Mouse (Mus musculus) intestine, postnatal 0 days (tissue): ENCODE data around the gene Pcdh11x. TPM values are rescaled to one million over a fixed set of nuclear protein-coding genes. Genes with fewer than 3 reads are reported as not detected.
"Not testable (repeated sequence)": the region's sequence is repeated elsewhere in the genome, so short reads cannot be mapped to it uniquely, and the experiment has no call there.

Source experiments
- ATAC-seq: fragments of 200-750 bp; cut with Nextera tagmentation; 2 replicates; pipeline ENCODE4 v1.8.0; 2017; ENCODE audit warnings: mild to moderate bottlenecking, moderate TSS enrichment, moderate library complexity
- H3K27ac ChIP-seq: fragments of 300-500 bp; sonication (generic); 2 replicates; pipeline ENCODE4 v1.5.1; 2014; ENCODE audit warnings: mild to moderate bottlenecking, low read depth, low read length, moderate library complexity
- H3K27me3 ChIP-seq: fragments of 300-500 bp; sonication (generic); replicated peaks from 2 replicates; pipeline ENCODE4 v1.6.1; 2014; ENCODE audit warnings: low read length, mixed read lengths; ENCODE audit not compliant: control insufficient read depth, insufficient read depth
- H3K36me3 ChIP-seq: fragments of 300-500 bp; sonication (generic); 2 replicates; pipeline ENCODE4 v1.6.1; 2014; ENCODE audit warnings: mild to moderate bottlenecking, moderate library complexity; ENCODE audit not compliant: control insufficient read depth, insufficient read depth
- H3K4me1 ChIP-seq: fragments of 300-500 bp; sonication (generic); replicated peaks from 2 replicates; pipeline ENCODE4 v1.6.1; 2014; ENCODE audit warnings: antibody characterized with exemption, low read length, mixed read lengths; ENCODE audit not compliant: control insufficient read depth, insufficient read depth
- H3K4me2 ChIP-seq: fragments of 300-500 bp; sonication (generic); replicated peaks from 2 replicates; pipeline ENCODE4 v1.6.1; 2014; ENCODE audit warnings: low read depth, mild to moderate bottlenecking, moderate library complexity
- H3K4me3 ChIP-seq: fragments of 300-500 bp; sonication (generic); 2 replicates; pipeline ENCODE4 v1.5.1; 2014; ENCODE audit warnings: low read depth, low read length
- H3K9ac ChIP-seq: fragments of 300-500 bp; sonication (generic); 2 replicates; pipeline ENCODE4 v1.6.1; 2014; ENCODE audit warnings: mild to moderate bottlenecking, low read depth, low read length
- H3K9me3 ChIP-seq: fragments of 300-500 bp; sonication (generic); 2 replicates; pipeline ENCODE4 v1.6.1; 2016; ENCODE audit warnings: mixed run types; ENCODE audit not compliant: control insufficient read depth
- CTCF ChIP-seq: sonication (generic); IDR thresholded peaks from 2 replicates; pipeline ENCODE4 v1.5.1; 2016; ENCODE audit warnings: low read depth, mild to moderate bottlenecking, control low read depth, antibody characterized with exemption, moderate library complexity
- WGBS: fragments of 180-500 bp; shearing (Covaris S2); extraction: QIAGEN DNeasy Blood & Tissue Kit; methylation state at CpG from one replicate; pipeline ENCODE4 v1.1.7; 2014; 5-methylcytosine and 5-hydroxymethylcytosine counted together
- polyA plus RNA-seq: library from polyadenylated mRNA; unstranded; fragments of >200 nt; fragmentation: Nextera tagmentation; extraction: Ambion mirVana; gene quantifications from 2 replicates; pipeline ENCODE4 v1.2.1, GENCODE M21; 2015

Gene Pcdh11x
- polyA plus RNA-seq, 1 experiment from 2014 or later: 0.40 TPM

GRCm38 (mm10) chrX:120292832-120293750, 3.0 kb downstream of the Pcdh11x start:
- 9% methylated on average over 39 of the region's 46 CpGs for WGBS
- Histone ChIP-seq H3K36me3 (no peaks in the 10 kb centered on the region), H3K4me3 (peak overlapping the region; percentile 48), H3K27ac (no peak overlapping the region), H3K27me3 (0 out of 2 replicates have a peak, but pooled peaks cover 3% of the 10 kb centered on the region), H3K4me1 (no peaks in the 10 kb centered on the region), H3K9me3 (no peaks in the 10 kb centered on the region), H3K9ac (no peak overlapping the region), H3K4me2 (peak overlapping the region; percentile 73)
- ATAC-seq: no peak
- TF ChIP-seq CTCF: peak; percentile 25

DNA sequence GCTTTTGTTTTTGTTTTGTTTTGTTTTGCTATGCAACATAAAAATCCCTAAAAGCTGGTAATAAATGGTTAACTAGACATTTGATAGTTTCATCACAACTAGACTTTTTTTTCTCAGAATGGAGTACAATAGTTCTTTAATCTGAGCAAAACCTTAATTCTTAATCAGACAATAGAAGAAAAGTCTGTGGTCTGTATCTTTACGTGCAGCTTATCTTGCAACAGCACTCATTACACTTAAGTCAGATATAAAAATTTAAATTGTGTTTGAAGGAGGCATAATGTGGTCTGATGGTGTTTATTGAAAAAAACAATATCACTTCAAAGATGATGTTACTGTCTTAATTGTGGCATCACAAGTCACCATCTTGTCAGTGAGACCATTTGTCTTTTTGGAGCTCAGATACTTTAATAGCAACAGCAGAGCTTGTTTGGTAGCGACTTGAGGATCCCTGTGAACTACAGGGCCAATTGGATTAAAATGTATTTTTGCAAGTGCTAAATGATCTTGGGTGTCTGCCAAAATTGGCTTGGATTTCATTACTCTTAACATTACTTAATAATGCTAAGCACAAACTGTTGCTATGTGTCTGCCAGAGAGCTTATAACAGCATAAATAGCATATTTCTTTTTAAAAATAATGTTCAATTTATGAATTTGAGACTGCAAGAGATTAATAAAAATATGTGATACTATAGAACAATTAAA, 11.6 kb downstream of the Pcdh11x start:
- Histone ChIP-seq H3K9ac (no peak overlapping the region), H3K4me1 (no peaks in the 10 kb centered on the region), H3K27me3 (no peaks in the 10 kb centered on the region), H3K27ac (no peak overlapping the region), H3K4me2 (no peak overlapping the region), H3K4me3 (no peak overlapping the region), H3K36me3 (no peaks in the 10 kb centered on the region), H3K9me3 (no peaks in the 10 kb centered on the region)
- TF ChIP-seq CTCF: no peak
- ATAC-seq: no peak
- 60% methylated on average over 2 of the region's 2 CpGs for WGBS

GRCm38 (mm10) chrX:120312995-120313394, 22.9 kb downstream of the Pcdh11x start, which contains the start of gene H2afb3:
TSS of gene H2afb3 (minus strand) at chrX:120313095.
- H3K4me1 ChIP-seq, H3K27me3 ChIP-seq, H3K9ac ChIP-seq, H3K4me3 ChIP-seq, ATAC-seq, H3K36me3 ChIP-seq, H3K9me3 ChIP-seq, H3K27ac ChIP-seq, H3K4me2 ChIP-seq: not testable (repeated sequence)
- WGBS: 88% methylated on average over 9 of the region's 10 CpGs

DNA sequence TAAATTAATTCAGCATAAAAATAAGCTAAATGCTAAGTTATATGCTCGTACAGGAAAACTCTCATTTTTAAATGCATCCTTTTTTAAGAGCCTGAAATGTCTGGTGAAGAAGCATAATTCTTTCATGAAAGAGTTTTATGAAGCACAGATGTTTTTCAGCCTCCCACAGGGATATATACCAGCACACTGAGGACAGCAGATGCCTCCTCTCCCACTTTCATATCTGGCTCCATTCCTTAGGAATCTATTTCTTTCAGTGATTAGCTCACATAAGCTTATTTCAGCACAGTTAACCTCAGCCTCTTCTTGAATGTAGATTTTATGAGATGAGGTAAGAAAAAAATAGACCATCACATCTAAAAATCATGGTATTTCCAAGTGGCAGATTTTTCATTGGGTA, 176.2 kb downstream of the Pcdh11x start:
- no peaks in the 10 kb centered on the region for H3K27me3 ChIP-seq
- no peak overlapping the region for H3K4me2 ChIP-seq
- no peaks in the 10 kb centered on the region for H3K36me3 ChIP-seq
- WGBS: 76% methylated on average over 1 of the region's 1 CpGs
- H3K4me3 ChIP-seq: no peak overlapping the region
- H3K9me3 ChIP-seq: no peaks in the 10 kb centered on the region
- H3K9ac ChIP-seq: no peak overlapping the region
- TF ChIP-seq CTCF: no peak
- no peaks in the 10 kb centered on the region for H3K4me1 ChIP-seq
- ATAC-seq: no peak
- no peak overlapping the region for H3K27ac ChIP-seq

DNA sequence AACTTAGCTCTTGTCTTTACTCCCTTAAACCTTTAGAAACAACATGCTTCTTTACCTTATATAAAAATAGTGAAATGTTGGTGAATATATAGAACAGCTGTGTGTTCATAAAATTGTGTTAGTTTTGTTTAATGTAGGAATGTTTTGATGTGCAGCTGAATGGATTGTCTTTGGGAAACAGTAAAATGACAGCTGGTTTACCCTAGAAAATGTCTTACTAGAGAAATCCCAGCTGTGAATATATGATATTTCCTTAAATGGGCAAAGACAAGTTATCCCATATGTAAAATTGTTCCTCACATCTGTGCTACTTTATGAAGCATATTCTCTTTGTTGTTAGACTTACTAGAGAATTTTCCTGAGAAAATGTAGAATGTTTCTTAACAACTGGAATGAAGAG, 196.4 kb downstream of the Pcdh11x start:
- Histone ChIP-seq H3K9me3 (no peaks in the 10 kb centered on the region), H3K27ac (no peak overlapping the region), H3K36me3 (no peaks in the 10 kb centered on the region), H3K4me3 (no peak overlapping the region), H3K27me3 (no peaks in the 10 kb centered on the region), H3K9ac (no peak overlapping the region), H3K4me2 (no peak overlapping the region), H3K4me1 (no peaks in the 10 kb centered on the region)
- ATAC-seq: no peak
- TF ChIP-seq CTCF: no peak

DNA sequence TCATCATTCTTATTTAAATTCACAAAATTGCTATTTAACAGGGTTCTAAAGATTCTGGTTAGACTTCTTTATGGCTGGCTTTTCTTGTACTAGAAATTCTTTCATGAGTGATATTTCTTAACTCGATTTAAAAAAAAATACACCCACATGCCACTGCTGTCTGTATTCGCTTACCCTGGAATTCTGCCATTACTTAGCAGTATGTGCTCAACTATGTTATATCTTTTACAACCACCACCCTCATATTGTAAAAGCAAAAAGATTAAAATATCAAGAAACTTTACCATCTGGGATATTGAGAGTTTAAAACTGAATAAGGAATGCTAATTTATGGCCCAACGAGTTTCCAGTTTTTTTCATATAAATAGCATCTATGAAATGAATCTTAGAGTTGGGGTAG, 234.9 kb downstream of the Pcdh11x start:
- H3K4me3 ChIP-seq: no peak overlapping the region
- H3K9ac ChIP-seq: no peak overlapping the region
- no peaks in the 10 kb centered on the region for H3K9me3 ChIP-seq
- 81% methylated on average over 3 of the region's 3 CpGs for WGBS
- no peak for TF ChIP-seq CTCF
- H3K27me3 ChIP-seq: no peaks in the 10 kb centered on the region
- no peaks in the 10 kb centered on the region for H3K36me3 ChIP-seq
- no peak overlapping the region for H3K27ac ChIP-seq
- no peak overlapping the region for H3K4me2 ChIP-seq
- ATAC-seq: no peak
- H3K4me1 ChIP-seq: no peaks in the 10 kb centered on the region
